Mouse (Mus musculus): Measurements from ENCODE around the gene Rheb. TPM values are rescaled to one million over a fixed set of nuclear protein-coding genes. Genes with fewer than 3 reads are reported as not detected.
"Not testable (repeated sequence)": the region's sequence is repeated elsewhere in the genome, so short reads cannot be mapped to it uniquely, and the experiment has no call there.

The Rheb gene
- polyA plus RNA-seq, 1 experiment from 2014 or later = 189 TPM

DNA sequence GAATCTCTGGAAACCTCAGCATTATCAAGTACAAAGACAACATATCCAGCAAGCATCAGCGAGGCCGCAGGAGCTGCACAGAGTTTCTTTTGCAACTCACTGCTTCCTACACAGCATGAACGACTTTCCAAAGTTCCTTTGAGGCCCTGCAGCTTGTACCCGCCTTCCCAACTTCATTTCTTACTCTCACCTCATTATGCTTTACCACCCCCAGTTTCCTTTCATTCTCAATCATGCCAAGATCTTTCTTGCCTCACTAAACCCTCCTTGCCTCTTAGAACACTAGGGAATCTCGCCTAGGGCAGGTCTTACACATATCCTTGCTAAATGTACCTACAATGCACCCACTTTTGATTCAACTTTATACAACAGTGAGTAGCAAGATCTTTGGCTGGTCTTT lies 7.9 kb downstream of the Rheb start:
- 82% methylated on average over 5 of the region's 5 CpGs for WGBS
- Histone ChIP-seq H3K27ac (replicated peaks) (no peak overlapping the region), H3K4me2 (replicated peaks) (no peak overlapping the region), H3K36me3 (no peaks in the 10 kb centered on the region), H3K9me3 (no peaks in the 10 kb centered on the region), H3K9ac (replicated peaks) (no peak overlapping the region), H3K27me3 (no peaks in the 10 kb centered on the region), H3K4me1 (peaks cover 14% of the 10 kb centered on the region; the same call in 1 of the 2 replicates), H3K4me3 (no peak overlapping the region)
- ATAC-seq (ENCODE audit: low FRiP score, low read depth) = no peak

DNA sequence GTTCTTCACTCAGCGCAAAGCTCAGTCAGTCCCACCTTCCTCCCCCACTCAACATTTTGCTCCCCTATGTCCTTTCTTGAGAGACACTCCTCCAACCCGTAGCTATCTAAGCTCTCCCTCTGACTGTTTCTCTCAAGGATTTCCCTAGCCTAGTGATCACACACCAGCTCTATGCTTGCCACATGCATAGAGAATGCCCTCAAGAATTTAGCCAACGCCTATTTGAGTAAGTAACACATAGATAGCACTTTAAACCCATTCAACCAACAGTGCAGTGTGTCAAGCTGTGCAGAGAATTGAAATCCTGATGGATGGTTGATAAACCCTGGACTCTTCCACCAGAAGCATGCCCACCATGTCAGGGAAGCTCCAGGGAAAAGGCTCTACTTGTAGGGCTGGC lies 10.5 kb downstream of the Rheb start:
- H3K9me3 ChIP-seq = no peaks in the 10 kb centered on the region
- WGBS = 98% methylated on average over 3 of the region's 3 CpGs
- no peak for ATAC-seq (ENCODE audit: low FRiP score, low read depth)

DNA sequence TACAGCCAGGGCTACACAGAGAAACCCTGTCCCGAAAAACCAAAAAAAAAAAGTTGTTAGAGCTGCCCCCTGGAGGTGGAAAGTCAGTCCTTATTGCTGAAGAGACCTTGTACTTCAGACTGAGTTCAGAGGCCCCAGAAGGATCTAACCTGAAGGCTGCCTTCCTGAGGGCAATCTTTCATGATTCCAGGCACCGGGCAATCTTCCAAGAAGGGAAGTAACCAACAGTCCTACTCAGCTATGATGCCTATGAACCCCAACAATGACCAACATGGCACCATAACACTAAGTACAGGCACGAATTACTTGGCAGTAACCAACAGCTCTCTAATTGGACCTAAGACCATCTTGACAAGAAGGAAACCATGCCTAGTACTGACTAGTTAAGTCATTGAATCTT lies 14.0 kb downstream of the Rheb start:
- WGBS = 97% methylated on average over 3 of the region's 3 CpGs
- Histone ChIP-seq H3K27me3 (no peaks in the 10 kb centered on the region), H3K36me3 (no peaks in the 10 kb centered on the region), H3K9me3 (no peaks in the 10 kb centered on the region), H3K4me3 (no peak overlapping the region), H3K27ac (replicated peaks) (no peak overlapping the region), H3K4me1 (peaks cover 18% of the 10 kb centered on the region), H3K4me2 (replicated peaks) (no peak overlapping the region), H3K9ac (replicated peaks) (no peak overlapping the region)
- ATAC-seq (ENCODE audit: low FRiP score, low read depth) = no peak

More for the DNA sequence above, 10.5 kb downstream of the Rheb start:
- no peaks in the 10 kb centered on the region for H3K36me3 ChIP-seq
- H3K4me2 ChIP-seq (replicated peaks) = no peak overlapping the region
- no peaks in the 10 kb centered on the region for H3K27me3 ChIP-seq
- H3K27ac ChIP-seq (replicated peaks) = no peak overlapping the region
- no peak overlapping the region for H3K9ac ChIP-seq (replicated peaks)
- H3K4me3 ChIP-seq = no peak overlapping the region
- H3K4me1 ChIP-seq = peaks cover 8% of the 10 kb centered on the region; the same call in 1 of the 2 replicates

DNA sequence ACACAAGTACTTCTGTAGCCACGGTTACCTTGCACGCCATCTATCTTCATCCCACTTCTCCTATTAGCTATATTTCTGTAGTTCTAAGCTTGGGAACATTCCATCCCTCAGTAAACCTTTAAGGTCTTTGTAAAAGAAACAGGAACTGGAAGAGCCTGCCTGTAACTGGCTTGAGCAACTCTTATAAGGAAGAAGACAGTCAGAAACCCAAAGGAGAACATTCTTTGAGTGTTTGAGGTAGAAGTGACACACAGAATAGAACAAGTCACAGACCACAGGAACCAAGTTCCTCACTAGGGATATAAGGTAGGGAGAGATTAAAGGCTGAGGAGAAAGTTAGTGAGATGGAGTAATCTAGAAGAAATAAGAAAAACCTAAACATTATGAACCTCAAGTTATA lies 15.3 kb downstream of the Rheb start:
- Histone ChIP-seq H3K9ac (replicated peaks) (no peak overlapping the region), H3K27me3 (no peaks in the 10 kb centered on the region), H3K27ac (replicated peaks) (no peak overlapping the region), H3K4me2 (replicated peaks) (no peak overlapping the region), H3K9me3 (no peaks in the 10 kb centered on the region), H3K4me3 (no peak overlapping the region), H3K36me3 (no peaks in the 10 kb centered on the region), H3K4me1 (peaks cover 18% of the 10 kb centered on the region)
- no peak for ATAC-seq (ENCODE audit: low FRiP score, low read depth)
- WGBS = 92% methylated on average over 2 of the region's 2 CpGs

DNA sequence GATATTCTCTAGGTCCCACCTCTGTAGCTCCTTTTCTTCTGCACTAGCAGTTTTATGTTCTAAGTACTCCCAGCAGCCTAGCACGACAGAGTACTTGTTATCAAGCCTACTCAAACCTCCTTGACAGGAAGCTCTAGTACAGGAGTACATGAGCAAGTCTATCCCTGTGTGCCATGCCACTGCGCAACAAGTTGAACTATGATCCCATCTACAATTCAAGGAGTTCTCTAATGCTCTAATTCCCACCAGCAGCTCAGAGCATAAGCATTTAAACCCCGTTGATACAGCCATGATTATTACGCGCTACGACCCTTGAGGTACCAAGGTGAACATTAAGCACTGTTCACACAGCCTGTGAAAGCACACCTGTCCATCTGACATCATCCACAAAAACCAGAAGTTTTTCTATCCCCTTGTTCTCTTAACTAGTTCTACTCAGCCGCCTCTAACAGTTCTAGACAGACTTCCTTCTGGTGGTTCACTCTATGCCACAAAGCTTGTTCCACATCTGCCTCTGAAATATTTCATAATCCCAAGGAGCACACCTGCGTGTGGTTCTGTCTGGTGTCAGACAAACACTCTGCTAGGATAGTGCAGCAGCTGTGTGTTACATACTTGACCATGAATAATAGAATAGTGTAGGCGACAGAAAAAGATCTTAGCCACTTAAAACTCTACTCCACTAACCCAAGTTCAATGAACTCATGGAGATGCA lies 16.2 kb downstream of the Rheb start:
- WGBS = 92% methylated on average over 9 of the region's 9 CpGs
- Histone ChIP-seq H3K27ac (replicated peaks) (no peak overlapping the region), H3K9me3 (no peaks in the 10 kb centered on the region), H3K4me2 (replicated peaks) (no peak overlapping the region), H3K4me3 (no peak overlapping the region), H3K9ac (replicated peaks) (no peak overlapping the region), H3K36me3 (no peaks in the 10 kb centered on the region), H3K27me3 (no peaks in the 10 kb centered on the region), H3K4me1 (peaks cover 21% of the 10 kb centered on the region)
- ATAC-seq (ENCODE audit: low FRiP score, low read depth) = no peak

DNA sequence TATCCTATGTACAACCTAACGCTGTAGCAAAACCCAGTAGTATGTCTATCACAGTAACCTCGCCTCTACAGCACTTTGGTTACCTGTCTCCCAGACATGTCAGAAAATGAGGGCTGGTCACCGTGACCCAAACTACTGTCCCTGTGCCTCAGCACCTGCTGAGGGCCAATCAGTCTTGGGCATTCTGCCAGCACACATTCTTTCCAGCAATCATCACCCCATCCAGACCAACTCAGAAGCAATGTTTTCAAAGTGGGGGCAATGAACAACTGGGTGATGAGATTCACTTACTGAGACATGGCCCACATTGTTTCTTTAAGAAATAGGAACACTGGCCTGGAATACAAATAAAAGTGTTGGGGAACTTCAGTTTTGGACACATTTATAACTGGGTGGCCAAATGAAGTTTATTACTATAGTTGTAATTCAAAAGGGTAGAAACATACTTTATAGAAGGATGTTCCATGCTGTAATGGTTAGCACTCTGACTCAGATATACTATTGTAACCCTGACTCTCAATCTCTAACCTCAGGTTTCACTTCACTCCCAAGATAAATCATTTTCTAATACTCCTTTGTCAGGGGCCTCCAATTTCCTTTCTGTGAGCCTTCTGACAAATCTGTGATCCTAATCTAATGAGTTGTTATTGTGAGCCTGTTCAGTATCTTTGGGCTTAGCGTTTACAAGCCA lies 16.9 kb downstream of the Rheb start:
- Histone ChIP-seq H3K36me3 (no peaks in the 10 kb centered on the region), H3K4me3 (no peak overlapping the region), H3K27me3 (no peaks in the 10 kb centered on the region), H3K9ac (replicated peaks) (no peak overlapping the region), H3K4me2 (replicated peaks) (no peak overlapping the region), H3K4me1 (peaks cover 21% of the 10 kb centered on the region), H3K27ac (replicated peaks) (no peak overlapping the region), H3K9me3 (no peaks in the 10 kb centered on the region)
- no peak for ATAC-seq (ENCODE audit: low FRiP score, low read depth)
- WGBS = 90% methylated on average over 4 of the region's 4 CpGs

DNA sequence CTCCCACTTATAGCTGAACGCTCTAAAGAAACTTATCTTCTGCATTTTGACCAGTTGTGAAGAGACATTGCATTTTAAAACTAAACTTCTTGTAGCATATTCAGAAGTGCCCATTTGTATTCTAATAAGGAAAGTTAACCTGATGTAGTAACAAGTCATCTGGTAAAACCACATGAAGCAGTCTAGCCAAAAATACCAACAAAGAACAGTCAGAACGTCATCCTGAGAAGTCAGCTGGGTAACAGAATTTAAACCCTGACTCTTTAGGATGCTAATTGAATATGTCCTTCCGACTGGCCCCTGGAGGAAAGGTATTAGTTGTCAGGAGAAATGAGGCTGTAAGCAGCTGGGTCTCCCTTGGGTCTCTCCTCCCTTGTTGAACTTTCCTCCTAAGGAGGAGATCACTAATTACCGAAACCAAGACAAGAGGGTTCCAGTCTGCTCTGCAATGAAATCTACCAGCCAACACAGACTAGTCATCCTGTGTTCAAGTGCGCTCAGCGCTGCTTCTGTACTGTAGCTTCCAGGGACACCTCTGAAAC lies 18.5 kb downstream of the Rheb start:
- no peak for ATAC-seq (ENCODE audit: low FRiP score, low read depth)
- 80% methylated on average over 6 of the region's 6 CpGs for WGBS
- H3K27ac ChIP-seq (replicated peaks) = no peak overlapping the region
- no peaks in the 10 kb centered on the region for H3K36me3 ChIP-seq
- no peaks in the 10 kb centered on the region for H3K27me3 ChIP-seq
- no peak overlapping the region for H3K4me2 ChIP-seq (replicated peaks)
- no peaks in the 10 kb centered on the region for H3K9me3 ChIP-seq
- H3K9ac ChIP-seq (replicated peaks) = no peak overlapping the region
- peaks cover 21% of the 10 kb centered on the region for H3K4me1 ChIP-seq
- no peak overlapping the region for H3K4me3 ChIP-seq

DNA sequence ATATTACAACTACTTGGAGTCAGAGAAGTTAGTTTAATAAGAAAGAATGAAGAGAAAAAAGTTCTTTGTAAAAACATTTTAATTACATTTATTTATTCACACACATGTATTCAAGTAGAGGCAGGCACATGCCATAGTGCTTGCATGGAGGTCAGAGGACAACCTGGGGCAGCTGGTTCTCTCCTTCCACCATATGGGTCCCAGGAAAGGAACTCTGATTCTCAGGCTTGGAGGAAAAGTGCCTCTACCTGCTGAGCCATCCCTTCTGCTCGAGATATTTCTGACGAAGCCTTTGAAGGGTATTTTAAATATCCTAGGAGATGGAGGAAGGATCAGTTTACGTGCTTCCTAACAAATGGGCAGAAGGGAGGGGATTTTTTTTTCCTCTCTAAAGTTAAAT lies 19.6 kb downstream of the Rheb start:
- no peaks in the 10 kb centered on the region for H3K27me3 ChIP-seq
- peaks cover 21% of the 10 kb centered on the region for H3K4me1 ChIP-seq
- no peaks in the 10 kb centered on the region for H3K36me3 ChIP-seq
- H3K4me2 ChIP-seq (replicated peaks) = no peak overlapping the region
- WGBS = 84% methylated on average over 3 of the region's 3 CpGs
- H3K9ac ChIP-seq (replicated peaks) = no peak overlapping the region
- no peaks in the 10 kb centered on the region for H3K9me3 ChIP-seq
- no peak for ATAC-seq (ENCODE audit: low FRiP score, low read depth)
- H3K27ac ChIP-seq (replicated peaks) = no peak overlapping the region
- H3K4me3 ChIP-seq = no peak overlapping the region

DNA sequence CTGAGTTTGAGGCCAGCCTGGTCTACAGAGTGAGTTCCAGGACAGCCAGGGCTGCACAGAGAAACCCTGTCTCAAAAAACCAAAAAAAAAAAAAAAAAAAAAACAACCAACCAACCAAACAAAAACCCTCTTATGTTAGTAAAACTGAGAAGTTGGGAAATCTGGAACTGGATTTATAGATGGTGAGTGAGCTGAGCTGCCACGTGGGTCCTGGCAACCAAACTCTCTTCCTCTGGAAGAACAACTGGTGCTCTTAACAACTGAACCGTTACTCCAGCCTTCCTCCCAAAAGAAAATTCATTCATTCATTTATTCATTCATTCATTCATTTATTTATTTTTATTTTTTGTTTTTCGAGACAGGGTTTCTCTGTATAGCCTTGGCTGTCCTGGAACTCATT lies 20.2 kb downstream of the Rheb start:
- H3K9me3 ChIP-seq; H3K27ac ChIP-seq (replicated peaks); H3K4me2 ChIP-seq (replicated peaks); H3K4me3 ChIP-seq; H3K9ac ChIP-seq (replicated peaks); H3K36me3 ChIP-seq; ATAC-seq (ENCODE audit: low FRiP score, low read depth); H3K27me3 ChIP-seq: not testable (repeated sequence)
- WGBS = 96% methylated on average over 3 of the region's 3 CpGs
- H3K4me1 ChIP-seq = peaks cover 21% of the 10 kb centered on the region

DNA sequence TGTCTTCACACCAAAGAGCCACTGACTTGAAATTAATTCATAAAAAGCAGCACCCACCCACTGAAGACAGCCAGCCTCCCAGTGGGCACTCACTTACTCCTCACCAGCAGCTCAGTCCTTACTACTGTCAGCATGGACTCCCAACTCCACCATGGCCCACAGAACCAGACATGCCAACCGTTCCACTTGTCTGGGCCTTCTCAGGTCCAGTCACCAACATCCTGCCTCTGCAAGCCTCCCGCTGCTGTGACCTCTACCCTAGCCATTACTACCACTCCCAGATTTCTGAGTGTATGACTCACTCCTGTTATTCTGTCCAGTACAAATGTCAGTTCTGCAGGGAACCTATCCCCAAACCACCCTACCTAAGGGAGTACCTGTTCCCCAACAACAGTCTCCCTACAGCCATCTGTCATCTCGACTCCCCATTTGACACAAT lies 21.0 kb downstream of the Rheb start:
- Histone ChIP-seq H3K4me2 (replicated peaks) (no peak overlapping the region), H3K4me1 (peaks cover 20% of the 10 kb centered on the region), H3K9ac (replicated peaks) (no peak overlapping the region), H3K36me3 (peaks cover 11% of the 10 kb centered on the region), H3K27ac (replicated peaks) (no peak overlapping the region), H3K9me3 (no peaks in the 10 kb centered on the region), H3K27me3 (no peaks in the 10 kb centered on the region), H3K4me3 (no peak overlapping the region)
- 82% methylated on average over 3 of the region's 3 CpGs for WGBS
- ATAC-seq (ENCODE audit: low FRiP score, low read depth) = no peak

DNA sequence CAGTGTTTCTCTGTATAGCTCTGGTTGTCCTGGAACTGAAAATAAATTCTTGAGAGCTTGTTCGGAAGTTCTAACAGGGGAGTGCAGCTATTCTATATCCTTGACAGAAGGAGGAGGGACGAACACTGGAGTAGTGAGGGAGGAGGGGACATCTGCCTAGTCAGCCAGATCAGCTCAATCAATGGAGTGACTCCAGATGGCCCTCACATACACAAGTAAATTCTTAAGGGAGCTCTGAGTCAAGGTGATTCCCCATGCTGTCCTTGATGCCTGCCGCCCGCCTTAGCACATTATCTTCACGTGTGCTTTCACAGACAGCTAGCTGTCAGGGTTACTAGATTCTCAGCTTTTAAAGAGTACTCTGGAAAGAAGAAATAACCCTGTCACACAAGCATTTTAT lies 21.8 kb downstream of the Rheb start:
- 61% methylated on average over 5 of the region's 5 CpGs for WGBS
- no peak for ATAC-seq (ENCODE audit: low FRiP score, low read depth)

DNA sequence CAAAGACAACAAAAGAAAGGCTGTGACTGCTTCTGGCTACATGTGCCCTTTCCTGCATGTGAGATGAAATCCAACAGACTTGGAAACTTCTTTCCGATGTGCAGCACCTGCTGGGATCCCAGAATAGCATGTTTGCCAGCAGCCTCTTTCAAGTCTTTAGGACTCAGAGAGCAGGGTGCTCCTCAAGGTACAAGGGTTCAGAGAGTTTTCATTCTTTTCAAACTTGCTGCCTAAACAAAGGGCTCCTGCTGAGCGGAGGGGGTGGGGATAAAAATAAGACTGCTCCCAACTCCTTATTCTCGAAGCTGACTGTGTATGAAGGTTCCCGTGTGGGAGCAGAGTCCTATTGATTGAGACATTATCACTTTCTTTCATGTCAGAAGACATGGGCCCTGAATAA lies 25.2 kb downstream of the Rheb start:
- H3K9me3 ChIP-seq = no peaks in the 10 kb centered on the region
- no peak for ATAC-seq (ENCODE audit: low FRiP score, low read depth)
- no peak overlapping the region for H3K4me2 ChIP-seq (replicated peaks)
- no peak overlapping the region for H3K27ac ChIP-seq (replicated peaks)
- H3K4me3 ChIP-seq = no peak overlapping the region
- H3K27me3 ChIP-seq = no peaks in the 10 kb centered on the region
- H3K9ac ChIP-seq (replicated peaks) = no peak overlapping the region
- 55% methylated on average over 4 of the region's 4 CpGs for WGBS
- peaks cover 4% of the 10 kb centered on the region for H3K4me1 ChIP-seq
- H3K36me3 ChIP-seq = peaks cover 35% of the 10 kb centered on the region

More for the DNA sequence above, 21.8 kb downstream of the Rheb start:
- Histone ChIP-seq H3K9me3 (no peaks in the 10 kb centered on the region), H3K36me3 (peaks cover 16% of the 10 kb centered on the region), H3K9ac (replicated peaks) (no peak overlapping the region), H3K4me1 (peaks cover 15% of the 10 kb centered on the region), H3K4me3 (no peak overlapping the region), H3K4me2 (replicated peaks) (no peak overlapping the region), H3K27ac (replicated peaks) (no peak overlapping the region), H3K27me3 (no peaks in the 10 kb centered on the region)

Measured in midbrain, embryonic 12.5 days (tissue).